Mouse (Mus musculus) cerebellum, adult 9-10 months (tissue): ENCODE results near the gene Gabra5.
A peak's percentile ranks its signal among the peaks of the same experiment; 100 is the strongest.

Experiments used
- DNase-seq: peaks from one replicate; pipeline ENCODE4 v3.0.0; 2022

The Gabra5 gene

GRCm38 (mm10) chr7:57386517-57387340, 123.1 kb downstream of the Gabra5 start, which contains the start of gene Gabrg3:
Gabrg3 (minus strand) TSS chr7:57387188.
- DNase-seq = no peak

- peak; percentile 14 for DNase-seq
These were observed 125.7 kb downstream of the Gabra5 start for GRCm38 (mm10) chr7:57384112-57384511.

GRCm38 (mm10) chr7:57366013-57366390, 143.9 kb downstream of the Gabra5 start:
- DNase-seq = no peak

DNA sequence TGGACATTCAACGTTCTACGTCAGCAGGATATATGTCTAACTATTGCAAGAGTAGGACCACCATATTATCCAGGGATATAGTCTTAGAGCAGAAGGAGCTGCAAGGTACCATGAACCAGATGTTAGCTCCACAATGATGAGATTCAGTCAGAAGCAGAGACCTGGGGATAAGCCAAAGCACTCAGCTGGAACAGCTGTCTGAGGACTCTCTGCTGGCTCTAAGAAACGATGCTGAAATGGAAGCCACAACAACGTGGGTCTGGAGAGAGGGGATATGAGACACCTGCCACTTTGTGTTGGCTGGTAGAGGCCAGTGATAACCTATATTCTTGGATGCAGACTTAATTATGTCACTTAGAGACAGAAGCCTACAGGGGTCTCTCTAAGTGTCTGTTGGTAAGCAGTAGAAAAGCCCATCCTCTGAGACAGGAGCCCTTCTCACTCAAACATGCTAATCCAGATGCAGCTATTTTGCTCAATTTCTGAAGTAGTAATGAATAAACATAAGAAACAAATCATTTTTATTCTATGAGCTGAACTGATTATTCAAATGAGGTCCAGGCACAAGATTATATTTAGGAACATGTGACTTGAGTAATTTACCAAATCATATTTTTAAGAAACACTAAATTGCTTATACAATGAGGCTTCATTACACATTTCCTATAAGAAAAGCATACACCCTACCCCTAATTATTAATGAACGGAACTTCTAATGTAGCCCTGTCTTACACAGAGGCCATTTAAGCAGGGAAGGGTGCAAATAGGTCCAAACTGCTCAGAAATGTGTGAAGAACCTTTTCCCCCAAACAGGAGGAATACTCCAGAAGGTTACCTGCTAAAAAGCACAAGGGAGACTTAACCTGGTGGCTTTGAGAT, 144.5 kb downstream of the Gabra5 start:
- DNase-seq = no peak

GRCm38 (mm10) chr7:57363812-57364211, 146.0 kb downstream of the Gabra5 start:
- no peak for DNase-seq

DNA sequence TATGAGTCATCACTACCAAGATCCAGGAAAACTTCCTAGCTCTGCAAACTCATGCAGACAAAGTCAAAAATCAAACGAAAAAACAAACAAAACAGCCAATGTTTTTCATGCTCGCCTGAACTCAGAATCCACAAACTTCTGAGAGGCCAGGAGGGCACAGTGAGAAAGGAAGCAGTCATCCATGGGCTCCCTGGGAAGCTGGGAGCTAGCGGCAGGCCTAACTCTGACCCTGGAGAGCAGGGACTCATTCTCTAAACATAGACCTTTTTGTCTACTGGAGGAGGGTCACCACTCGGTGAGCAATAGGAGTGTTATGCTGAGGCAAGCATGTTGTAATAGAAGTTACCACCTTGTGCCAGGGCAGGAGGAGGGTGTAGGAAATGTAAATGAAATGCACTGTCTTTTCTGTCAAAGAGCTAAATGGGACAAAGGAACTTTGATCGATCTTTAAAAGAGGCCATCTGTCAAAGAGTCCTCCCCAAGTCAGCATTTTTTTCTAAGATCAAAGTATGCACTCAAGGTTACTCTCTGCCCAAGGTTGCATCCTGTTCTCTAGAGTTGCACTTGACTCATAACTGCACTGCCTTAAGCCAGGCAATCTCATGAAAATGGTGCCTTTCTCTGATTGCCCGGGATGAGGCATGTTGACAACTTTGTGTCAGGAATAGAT, 151.9 kb downstream of the Gabra5 start:
- no peak for DNase-seq
